Mouse (Mus musculus) kidney, adult 2 months (tissue): ENCODE results near the gene Dgki.

ENCODE experiments used
- CTCF ChIP-seq: fragments of 200-500 bp; conservative IDR thresholded peaks from 2 replicates; pipeline ENCODE4 v1.5.1; 2011; ENCODE audit warnings: low read depth, mild to moderate bottlenecking, control low read depth, low read length, moderate library complexity, mixed read lengths; ENCODE audit not compliant: insufficient read depth, insufficient read length
- POLR2A ChIP-seq: fragments of 200-500 bp; IDR thresholded peaks from one replicate; pipeline ENCODE4 v1.6.1; 2011; ENCODE audit warnings: low read depth, low read length, control low read depth

DNA sequence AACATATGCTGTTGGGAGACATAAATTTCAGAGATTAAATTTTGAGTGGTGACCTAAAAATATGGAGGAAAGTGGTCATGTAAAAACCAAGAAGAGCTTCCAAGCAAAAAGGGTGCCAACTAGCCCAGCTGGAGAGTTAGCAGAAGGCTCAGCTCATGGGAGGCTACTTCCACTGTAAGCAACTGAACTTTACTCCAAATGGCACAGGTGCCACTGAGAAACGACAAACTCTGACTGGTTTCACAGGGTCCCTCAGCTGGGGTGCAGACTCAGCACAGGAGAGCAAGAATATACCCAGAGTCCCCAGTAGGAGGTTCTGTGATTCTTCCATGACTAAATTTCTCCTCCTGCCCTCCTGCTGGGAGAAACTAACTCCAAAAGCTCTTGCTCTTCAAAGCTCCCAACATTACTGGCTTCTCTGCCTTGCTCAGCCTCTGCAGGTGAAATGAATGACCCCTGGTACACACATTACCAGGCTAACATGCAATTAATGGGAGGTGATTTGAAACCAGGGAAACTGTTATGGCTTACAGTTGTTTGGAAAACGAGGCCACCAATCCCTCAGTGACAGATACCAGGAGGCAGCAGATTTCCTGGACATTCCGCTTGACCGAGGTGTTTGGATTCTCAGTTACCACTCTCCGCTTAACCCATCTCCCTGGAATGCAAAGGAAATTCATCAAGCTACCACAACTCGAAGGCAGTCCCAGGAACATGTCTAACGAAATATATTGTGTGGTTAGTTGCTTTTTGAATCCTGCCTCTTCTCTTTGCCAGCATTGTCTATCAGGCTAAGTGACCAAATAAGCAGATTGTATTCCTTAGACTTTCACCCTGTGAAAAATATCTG lies 487.1 kb downstream of the Dgki start:
- TF ChIP-seq POLR2A: no peak
- no peak for TF ChIP-seq CTCF
